Mouse (Mus musculus) midbrain, embryonic 16.5 days (tissue): ENCODE results near the gene Aldh3b1. TPM values are rescaled to one million over a fixed set of nuclear protein-coding genes. Genes with fewer than 3 reads are reported as not detected.
"Not testable (repeated sequence)": the region's sequence is repeated elsewhere in the genome, so short reads cannot be mapped to it uniquely, and the experiment has no call there.

Experiments
- ATAC-seq: fragments of 200-750 bp; cut with Nextera tagmentation; 2 replicates; pipeline ENCODE4 v1.8.0; 2017; ENCODE audit warnings: moderate TSS enrichment
- H3K27ac ChIP-seq: fragments of 300-500 bp; sonication (generic); 2 replicates; pipeline ENCODE4 v1.5.1; 2014; ENCODE audit warnings: mild to moderate bottlenecking, low read length, mixed read lengths
- H3K27me3 ChIP-seq: fragments of 300-500 bp; sonication (generic); 2 replicates; pipeline ENCODE4 v1.6.1; 2014; ENCODE audit warnings: low read depth, low read length, mixed read lengths; ENCODE audit not compliant: control insufficient read depth, insufficient read depth
- H3K36me3 ChIP-seq: fragments of 300-500 bp; sonication (generic); 2 replicates; pipeline ENCODE4 v1.6.1; 2014; ENCODE audit warnings: mild to moderate bottlenecking, low read length, moderate library complexity, mixed read lengths; ENCODE audit not compliant: control insufficient read depth, insufficient read depth
- H3K4me1 ChIP-seq: fragments of 300-500 bp; sonication (generic); 2 replicates; pipeline ENCODE4 v1.6.1; 2014; ENCODE audit warnings: mild to moderate bottlenecking, low read length, mixed read lengths; ENCODE audit not compliant: control insufficient read depth, insufficient read depth
- H3K4me2 ChIP-seq: fragments of 300-500 bp; sonication (generic); 2 replicates; pipeline ENCODE4 v1.6.1; 2014; ENCODE audit warnings: mild to moderate bottlenecking, low read length, mixed read lengths
- H3K4me3 ChIP-seq: fragments of 300-500 bp; sonication (generic); 2 replicates; pipeline ENCODE4 v1.5.1; 2014; ENCODE audit warnings: low read depth, mild to moderate bottlenecking, low read length, moderate library complexity, mixed read lengths
- H3K9ac ChIP-seq: fragments of 300-500 bp; sonication (generic); 2 replicates; pipeline ENCODE4 v1.6.1; 2014; ENCODE audit warnings: low read depth, low read length, mixed read lengths
- H3K9me3 ChIP-seq: fragments of 300-500 bp; sonication (generic); replicated peaks from 2 replicates; pipeline ENCODE4 v1.6.1; 2014; ENCODE audit warnings: mild to moderate bottlenecking, low read length, mixed read lengths; ENCODE audit not compliant: control insufficient read depth, poor library complexity, severe bottlenecking
- whole genome bisulfite sequencing: fragments of 180-500 bp; shearing (Covaris S2); extraction: QIAGEN DNeasy Blood & Tissue Kit; methylation state at CpG from one replicate; pipeline ENCODE4 v1.1.7; 2014; 5-methylcytosine and 5-hydroxymethylcytosine counted together
- polyA plus RNA-seq: library from polyadenylated mRNA; unstranded; fragments of >200 nt; fragmentation: Nextera tagmentation; extraction: Ambion mirVana; gene quantifications from 2 replicates; pipeline ENCODE4 v1.2.1, GENCODE M21; 2015

Gene Aldh3b1
- polyA plus RNA-seq, 1 experiment from 2014 or later: 2.0 TPM

GRCm38 (mm10) chr19:3960211-3960610 lies 30.6 kb upstream of the Aldh3b1 start:
- no peak for ATAC-seq
- Histone ChIP-seq H3K4me2 (no peak overlapping the region), H3K27me3 (no peaks in the 10 kb centered on the region), H3K9me3 (no peaks in the 10 kb centered on the region), H3K27ac (no peak overlapping the region), H3K9ac (no peak overlapping the region), H3K36me3 (no peaks in the 10 kb centered on the region), H3K4me1 (no peaks in the 10 kb centered on the region), H3K4me3 (no peak overlapping the region)
- 80% methylated on average over 5 of the region's 5 CpGs for WGBS

- no peaks in the 10 kb centered on the region for H3K9me3 ChIP-seq
Observed at GRCm38 (mm10) chr19:3959030-3959429, 29.4 kb upstream of the Aldh3b1 start.

GRCm38 (mm10) chr19:3958470-3958869 lies 28.9 kb upstream of the Aldh3b1 start, which contains the start of gene Aldh3b3:
Gene Aldh3b3, plus strand, starts transcription at chr19:3958645.
- no peaks in the 10 kb centered on the region for H3K9me3 ChIP-seq
- H3K27ac ChIP-seq: no peak within 1 kb of the TSS
- no peak for ATAC-seq
- H3K9ac ChIP-seq: no peak within 1 kb of the TSS
- no peak within 1 kb of the TSS for H3K4me3 ChIP-seq
- H3K36me3 ChIP-seq: no peaks in the 10 kb centered on the region
- 78% methylated on average over 4 of the region's 4 CpGs for WGBS
- H3K4me2 ChIP-seq: no peak within 1 kb of the TSS
- no peaks in the 10 kb centered on the region for H3K4me1 ChIP-seq
- H3K27me3 ChIP-seq: no peaks in the 10 kb centered on the region

More at GRCm38 (mm10) chr19:3959030-3959429, 29.4 kb upstream of the Aldh3b1 start:
- no peaks in the 10 kb centered on the region for H3K36me3 ChIP-seq
- H3K4me2 ChIP-seq: no peak overlapping the region
- H3K4me1 ChIP-seq: no peaks in the 10 kb centered on the region
- H3K4me3 ChIP-seq: no peak overlapping the region
- no peak overlapping the region for H3K9ac ChIP-seq
- no peaks in the 10 kb centered on the region for H3K27me3 ChIP-seq
- no peak overlapping the region for H3K27ac ChIP-seq
- no peak for ATAC-seq

- not testable (repeated sequence) for H3K27ac ChIP-seq, H3K27me3 ChIP-seq, ATAC-seq, H3K4me3 ChIP-seq, H3K9ac ChIP-seq, H3K4me2 ChIP-seq, H3K4me1 ChIP-seq, H3K36me3 ChIP-seq, H3K9me3 ChIP-seq
- WGBS: 85% methylated on average over 5 of the region's 5 CpGs
Observed at GRCm38 (mm10) chr19:3957296-3958036, 27.9 kb upstream of the Aldh3b1 start.

- no peak overlapping the region for H3K4me2 ChIP-seq
- 57% methylated on average over 4 of the region's 4 CpGs for WGBS
Observed at GRCm38 (mm10) chr19:3955804-3956203, 26.2 kb upstream of the Aldh3b1 start.

GRCm38 (mm10) chr19:3955033-3955432 lies 25.4 kb upstream of the Aldh3b1 start:
- H3K36me3 ChIP-seq: no peaks in the 10 kb centered on the region
- no peak overlapping the region for H3K27ac ChIP-seq
- no peak overlapping the region for H3K4me2 ChIP-seq
- WGBS: 81% methylated on average over 3 of the region's 3 CpGs
- H3K27me3 ChIP-seq: no peaks in the 10 kb centered on the region
- H3K4me3 ChIP-seq: no peak overlapping the region
- no peaks in the 10 kb centered on the region for H3K9me3 ChIP-seq
- no peak overlapping the region for H3K9ac ChIP-seq
- no peaks in the 10 kb centered on the region for H3K4me1 ChIP-seq
- no peak for ATAC-seq

More at GRCm38 (mm10) chr19:3955804-3956203, 26.2 kb upstream of the Aldh3b1 start:
- Histone ChIP-seq H3K36me3 (no peaks in the 10 kb centered on the region), H3K27ac (no peak overlapping the region), H3K9ac (no peak overlapping the region), H3K27me3 (no peaks in the 10 kb centered on the region), H3K4me3 (no peak overlapping the region), H3K9me3 (no peaks in the 10 kb centered on the region), H3K4me1 (no peaks in the 10 kb centered on the region)
- ATAC-seq: no peak

- no peak overlapping the region for H3K9ac ChIP-seq
- WGBS: 68% methylated on average over 1 of the region's 1 CpGs
- no peaks in the 10 kb centered on the region for H3K9me3 ChIP-seq
- no peaks in the 10 kb centered on the region for H3K4me1 ChIP-seq
- H3K36me3 ChIP-seq: no peaks in the 10 kb centered on the region
- no peak for ATAC-seq
- no peak overlapping the region for H3K4me2 ChIP-seq
- no peak overlapping the region for H3K4me3 ChIP-seq
- no peaks in the 10 kb centered on the region for H3K27me3 ChIP-seq
- H3K27ac ChIP-seq: no peak overlapping the region
Observed at GRCm38 (mm10) chr19:3952099-3952498, 22.5 kb upstream of the Aldh3b1 start.

GRCm38 (mm10) chr19:3951461-3951860 lies 21.9 kb upstream of the Aldh3b1 start:
- Histone ChIP-seq H3K4me2 (no peak overlapping the region), H3K27ac (no peak overlapping the region), H3K27me3 (no peaks in the 10 kb centered on the region), H3K36me3 (no peaks in the 10 kb centered on the region), H3K9ac (no peak overlapping the region), H3K4me1 (no peaks in the 10 kb centered on the region), H3K4me3 (no peak overlapping the region), H3K9me3 (no peaks in the 10 kb centered on the region)
- ATAC-seq: no peak

- Histone ChIP-seq H3K4me2 (no peak overlapping the region), H3K9me3 (no peaks in the 10 kb centered on the region), H3K4me3 (no peak overlapping the region), H3K9ac (no peak overlapping the region), H3K36me3 (no peaks in the 10 kb centered on the region), H3K27ac (no peak overlapping the region), H3K4me1 (no peaks in the 10 kb centered on the region), H3K27me3 (no peaks in the 10 kb centered on the region)
- ATAC-seq: no peak
- 86% methylated on average over 3 of the region's 3 CpGs for WGBS
Observed at GRCm38 (mm10) chr19:3950331-3950730, 20.7 kb upstream of the Aldh3b1 start.
